Mouse (Mus musculus): ENCODE measurements around the gene Pxt1. TPM values are rescaled to one million over a fixed set of nuclear protein-coding genes. Genes with fewer than 3 reads are reported as not detected.

The Pxt1 gene
- polyA plus RNA-seq, 1 experiment from 2014 or later: 0.16 TPM

GRCm38 (mm10) chr17:28967021-28967610 is 23.5 kb upstream of the Pxt1 start:
- WGBS: 81% methylated on average over 11 of the region's 11 CpGs
- Histone ChIP-seq H3K36me3 (peaks cover 100% of the 10 kb centered on the region), H3K27me3 (ENCODE audit: insufficient read depth, poor library complexity, severe bottlenecking) (no peaks in the 10 kb centered on the region), H3K4me1 (replicated peaks) (peaks cover 6% of the 10 kb centered on the region), H3K4me3 (no peak overlapping the region), H3K9me3 (no peaks in the 10 kb centered on the region), H3K27ac (no peak overlapping the region)
- DNase-seq (ENCODE audit: low spot score): no peak

DNA sequence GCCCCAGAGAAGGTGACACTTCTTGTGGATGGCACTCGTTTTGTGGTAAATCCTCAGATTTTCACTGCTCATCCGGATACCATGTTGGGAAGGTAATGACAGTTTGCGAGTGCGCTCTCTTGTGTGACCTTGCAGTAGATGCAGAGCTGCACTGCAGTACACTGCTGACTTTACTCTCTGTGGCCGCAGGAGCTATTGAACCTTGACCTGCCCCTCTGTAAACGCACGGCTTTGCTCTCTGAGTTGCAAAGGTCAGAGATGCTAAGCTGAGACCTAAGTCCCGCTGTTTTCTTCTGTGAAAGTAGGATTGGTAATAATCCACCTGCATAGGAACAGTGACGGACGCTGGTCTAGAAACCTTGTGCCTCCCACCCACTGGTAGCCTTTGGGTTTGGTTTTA is 18.0 kb upstream of the Pxt1 start:
- Histone ChIP-seq H3K36me3 (peaks cover 88% of the 10 kb centered on the region), H3K27ac (no peak overlapping the region), H3K27me3 (ENCODE audit: insufficient read depth, poor library complexity, severe bottlenecking) (no peaks in the 10 kb centered on the region), H3K4me3 (no peak overlapping the region), H3K4me1 (replicated peaks) (peaks cover 22% of the 10 kb centered on the region), H3K9me3 (0 out of 2 replicates have a peak, but pooled peaks cover under 1% of the 10 kb centered on the region)
- 85% methylated on average over 10 of the region's 10 CpGs for WGBS
- DNase-seq (ENCODE audit: low spot score): no peak

DNA sequence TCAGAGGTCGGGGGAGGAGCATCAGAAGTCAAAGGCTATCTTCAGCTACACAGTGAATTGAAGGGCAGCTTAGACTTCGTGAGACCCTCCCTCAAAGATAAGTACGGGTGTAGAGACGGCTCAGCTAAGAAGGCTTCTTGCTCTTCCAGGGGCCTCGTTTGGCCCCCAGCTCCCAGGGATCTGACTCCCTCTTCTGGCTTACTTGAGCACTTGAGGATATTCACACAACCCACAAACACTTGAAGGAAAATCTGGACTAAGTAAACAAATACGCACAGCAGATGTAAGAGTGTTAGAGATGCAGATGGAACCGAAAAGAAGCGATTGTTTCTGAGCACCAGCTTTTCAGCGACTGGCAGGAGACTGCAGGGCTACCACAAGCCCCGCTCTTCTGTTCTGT is 17.0 kb upstream of the Pxt1 start:
- Histone ChIP-seq H3K27me3 (ENCODE audit: insufficient read depth, poor library complexity, severe bottlenecking) (no peaks in the 10 kb centered on the region), H3K27ac (no peak overlapping the region), H3K4me3 (no peak overlapping the region), H3K9me3 (0 out of 2 replicates have a peak, but pooled peaks cover 6% of the 10 kb centered on the region), H3K4me1 (replicated peaks) (peaks cover 22% of the 10 kb centered on the region), H3K36me3 (peaks cover 88% of the 10 kb centered on the region)
- WGBS: 78% methylated on average over 10 of the region's 10 CpGs
- DNase-seq (ENCODE audit: low spot score): no peak

- WGBS: 96% methylated on average over 9 of the region's 9 CpGs
- no peak overlapping the region for H3K27ac ChIP-seq
- peaks cover 42% of the 10 kb centered on the region for H3K36me3 ChIP-seq
- H3K27me3 ChIP-seq (ENCODE audit: insufficient read depth, poor library complexity, severe bottlenecking): no peaks in the 10 kb centered on the region
- H3K4me1 ChIP-seq (replicated peaks): peaks cover 25% of the 10 kb centered on the region
- DNase-seq (ENCODE audit: low spot score): no peak
- peak overlapping the region; percentile 77; the same call in 1 of the 2 replicates for H3K4me3 ChIP-seq
- 0 out of 2 replicates have a peak, but pooled peaks cover 6% of the 10 kb centered on the region for H3K9me3 ChIP-seq
Measured at GRCm38 (mm10) chr17:28954416-28954815, 10.8 kb upstream of the Pxt1 start.

GRCm38 (mm10) chr17:28953251-28953650 is 9.6 kb upstream of the Pxt1 start:
- Histone ChIP-seq H3K27me3 (ENCODE audit: insufficient read depth, poor library complexity, severe bottlenecking) (no peaks in the 10 kb centered on the region), H3K27ac (peak overlapping the region; percentile 99), H3K4me3 (peak overlapping the region; percentile 77), H3K4me1 (replicated peaks) (peaks cover 25% of the 10 kb centered on the region), H3K9me3 (0 out of 2 replicates have a peak, but pooled peaks cover 6% of the 10 kb centered on the region), H3K36me3 (peaks cover 36% of the 10 kb centered on the region)
- 41% methylated on average over 9 of the region's 9 CpGs for WGBS
- DNase-seq (ENCODE audit: low spot score): peak; percentile 7

DNA sequence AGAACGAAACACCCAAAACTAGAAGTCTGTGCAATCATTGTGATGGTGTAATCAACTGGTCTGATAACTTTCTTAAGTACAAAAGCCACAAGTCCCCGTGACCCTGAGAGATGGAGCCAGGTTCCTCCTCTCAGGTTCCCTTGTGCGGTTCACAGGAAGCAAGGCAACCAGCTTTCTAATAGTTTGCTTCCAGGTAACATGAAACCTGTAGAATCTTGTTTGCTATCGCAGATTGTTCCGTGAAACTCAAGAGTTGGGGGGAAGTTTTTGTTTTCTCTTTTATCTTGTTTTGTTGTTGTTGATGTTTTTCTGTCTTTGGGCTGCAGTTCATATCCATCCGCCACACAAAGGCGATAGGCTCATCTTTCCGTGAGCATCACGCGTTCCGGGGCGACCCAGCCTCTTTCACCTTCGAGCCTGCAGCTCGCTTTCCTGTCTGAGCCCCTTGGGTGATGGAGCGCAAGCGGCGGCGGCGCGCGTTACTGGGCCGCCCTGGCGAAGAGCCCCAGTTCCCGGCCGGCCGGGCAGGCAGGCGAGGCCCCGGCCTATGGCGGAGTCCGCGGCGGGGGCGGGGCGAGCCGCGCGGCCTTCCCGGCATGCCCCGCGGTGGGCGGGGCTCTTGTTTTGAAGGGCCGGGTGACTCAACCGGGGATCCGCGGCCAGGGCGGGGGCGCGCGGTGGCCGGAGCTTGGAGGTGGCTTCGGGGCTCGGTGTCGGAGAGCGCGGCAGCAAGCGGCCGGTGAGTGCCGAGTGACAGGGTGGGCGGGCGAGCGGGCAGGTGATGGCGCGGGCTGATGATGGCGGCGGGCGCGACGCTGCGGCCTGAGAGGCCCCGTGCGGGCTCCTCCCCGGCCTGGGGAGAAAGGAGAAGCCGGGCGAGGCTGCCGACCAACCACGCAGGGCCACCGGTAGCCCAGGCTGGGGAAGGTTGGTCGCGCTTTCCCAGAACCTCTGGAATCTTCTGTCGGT is 8.5 kb upstream of the Pxt1 start, which contains the start of gene Kctd20:
Gene Kctd20 (plus strand): TSS at position 120 of the 969 bp plus-strand sequence.
- Histone ChIP-seq H3K9me3 (peaks cover 11% of the 10 kb centered on the region), H3K4me1 (replicated peaks) (peaks cover 25% of the 10 kb centered on the region), H3K27me3 (ENCODE audit: insufficient read depth, poor library complexity, severe bottlenecking) (no peaks in the 10 kb centered on the region), H3K27ac (peak within 1 kb of the TSS; percentile 99), H3K36me3 (peaks cover 29% of the 10 kb centered on the region), H3K4me3 (peak within 1 kb of the TSS; percentile 77)
- 1% methylated on average over 80 of the region's 80 CpGs for WGBS
- peak; percentile 94 for DNase-seq (ENCODE audit: low spot score)

GRCm38 (mm10) chr17:28950751-28951150 is 7.1 kb upstream of the Pxt1 start:
- DNase-seq (ENCODE audit: low spot score): no peak
- 78% methylated on average over 4 of the region's 4 CpGs for WGBS
- Histone ChIP-seq H3K9me3 (peaks cover 6% of the 10 kb centered on the region), H3K4me1 (replicated peaks) (peaks cover 25% of the 10 kb centered on the region), H3K4me3 (peak overlapping the region; percentile 77; the same call in 1 of the 2 replicates), H3K36me3 (peaks cover 15% of the 10 kb centered on the region), H3K27ac (peak overlapping the region; percentile 99), H3K27me3 (ENCODE audit: insufficient read depth, poor library complexity, severe bottlenecking) (no peaks in the 10 kb centered on the region)

DNA sequence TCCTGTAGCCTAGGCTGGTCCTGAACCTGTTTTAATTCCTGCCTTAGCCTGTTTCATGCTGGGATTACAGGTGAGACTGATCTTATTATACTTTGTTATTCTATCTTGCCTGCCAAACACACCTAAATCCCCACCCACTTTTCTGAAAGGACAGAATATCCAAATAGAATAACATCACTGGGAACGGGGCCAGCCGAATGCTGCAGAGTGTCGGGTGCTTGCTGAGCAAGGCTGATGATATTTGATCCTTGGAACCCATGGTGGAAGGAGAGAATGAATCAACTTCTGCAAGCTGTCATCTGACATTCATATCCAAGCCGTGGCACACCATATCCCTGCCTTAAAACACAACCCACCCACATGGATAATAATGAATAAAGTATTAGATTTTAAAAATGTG is 5.0 kb upstream of the Pxt1 start:
- H3K27ac ChIP-seq: no peak overlapping the region
- no peaks in the 10 kb centered on the region for H3K36me3 ChIP-seq
- H3K4me3 ChIP-seq: no peak overlapping the region
- peaks cover 6% of the 10 kb centered on the region for H3K9me3 ChIP-seq
- no peak for DNase-seq (ENCODE audit: low spot score)
- H3K27me3 ChIP-seq (ENCODE audit: insufficient read depth, poor library complexity, severe bottlenecking): no peaks in the 10 kb centered on the region
- 80% methylated on average over 4 of the region's 4 CpGs for WGBS
- H3K4me1 ChIP-seq (replicated peaks): peaks cover 16% of the 10 kb centered on the region

GRCm38 (mm10) chr17:28947011-28947939 is 3.6 kb upstream of the Pxt1 start:
- H3K27me3 ChIP-seq (ENCODE audit: insufficient read depth, poor library complexity, severe bottlenecking): no peaks in the 10 kb centered on the region
- H3K27ac ChIP-seq: no peak overlapping the region
- no peak for DNase-seq (ENCODE audit: low spot score)
- no peaks in the 10 kb centered on the region for H3K36me3 ChIP-seq
- H3K4me3 ChIP-seq: no peak overlapping the region
- WGBS: 92% methylated on average over 19 of the region's 19 CpGs
- peaks cover 9% of the 10 kb centered on the region for H3K4me1 ChIP-seq (replicated peaks)
- peaks cover 6% of the 10 kb centered on the region for H3K9me3 ChIP-seq

GRCm38 (mm10) chr17:28944481-28944880 is 841 bp upstream of the Pxt1 start:
- Histone ChIP-seq H3K36me3 (no peaks in the 10 kb centered on the region), H3K9me3 (peaks cover 6% of the 10 kb centered on the region), H3K27ac (no peak overlapping the region), H3K27me3 (ENCODE audit: insufficient read depth, poor library complexity, severe bottlenecking) (no peaks in the 10 kb centered on the region), H3K4me3 (no peak overlapping the region), H3K4me1 (replicated peaks) (no peaks in the 10 kb centered on the region)
- DNase-seq (ENCODE audit: low spot score): no peak
- WGBS: 92% methylated on average over 7 of the region's 7 CpGs

GRCm38 (mm10) chr17:28942101-28942500 is 1.5 kb downstream of the Pxt1 start:
- 72% methylated on average over 10 of the region's 11 CpGs for WGBS
- no peaks in the 10 kb centered on the region for H3K27me3 ChIP-seq (ENCODE audit: insufficient read depth, poor library complexity, severe bottlenecking)
- H3K4me1 ChIP-seq (replicated peaks): no peaks in the 10 kb centered on the region
- no peak overlapping the region for H3K27ac ChIP-seq
- no peak overlapping the region for H3K4me3 ChIP-seq
- no peak for DNase-seq (ENCODE audit: low spot score)
- peaks cover 1% of the 10 kb centered on the region; the same call in 1 of the 2 replicates for H3K9me3 ChIP-seq
- H3K36me3 ChIP-seq: no peaks in the 10 kb centered on the region

Data from hindbrain, embryonic 10.5 days (tissue).